12 mouse cellular contexts compared by ENCODE assay signal in genomic region chr17:47988811-47989210, GRCm38 (mm10). TPM values are rescaled to one million over a fixed set of nuclear protein-coding genes. Genes with fewer than 3 reads are reported as not detected.
DNase-seq lines count a peak whose midpoint lies in the region; ATAC-seq and TF ChIP-seq lines count a peak whose summit lies in the region.
"Had no signal": no experiment of that assay in that cellular context is flagged by ENCODE, and none has a peak within 500 bp of the region (broad histone marks: within the 10 kb centered on the region; RNA-seq: fewer than 3 reads in every experiment).

No protein-coding gene starts in this region.

- H3K36me3 ChIP-seq in heart, embryonic 15.5 days, result no peaks in the 10 kb centered on the region
- no peaks in the 10 kb centered on the region for H3K36me3 ChIP-seq in heart, adult 2 months (ENCODE audit: control insufficient read depth, insufficient read depth, low read length)
- H3K36me3 ChIP-seq in thymus, adult 2 months (ENCODE audit: control insufficient read depth, insufficient read depth, low read length), result no peaks in the 10 kb centered on the region
- H3K36me3 ChIP-seq in hindbrain, embryonic 13.5 days, result no peaks in the 10 kb centered on the region

- TF ChIP-seq POLR2A in heart, adult 2 months (IDR thresholded peaks at IDR 0.05; ENCODE audit: insufficient read depth, low read depth, low read length), result no peak
- TF ChIP-seq POLR2A in thymus, adult 2 months (IDR thresholded peaks at IDR 0.05; ENCODE audit: control insufficient read depth, extremely low read depth, insufficient read depth, low read length, poor library complexity), result no peak

- no peak; the same call in 1 of the 2 replicates for ATAC-seq in heart, embryonic 15.5 days (replicated peaks; ENCODE audit: insufficient number of reproducible peaks, insufficient read depth, low FRiP score, low read depth)
- ATAC-seq in hindbrain, embryonic 13.5 days (ENCODE audit: low FRiP score), result peak; percentile 23; the same call in 1 of the 2 replicates

- no peak overlapping the region for H3K4me2 ChIP-seq in heart, embryonic 15.5 days
- no peak overlapping the region for H3K4me2 ChIP-seq in hindbrain, embryonic 13.5 days

- DNase-seq in heart, adult 2 months, result no peak
- DNase-seq in thymus, adult 2 months, result no peak
- no peak for DNase-seq in thymus, postnatal 36 days
- DNase-seq in right cerebral cortex, postnatal 4 days, result no peak
- no peak for DNase-seq in adrenal gland, adult (ENCODE audit: inconsistent age in 2 of 2, low spot score in 1 of 2)
- no peak for DNase-seq in kidney, postnatal 36 days
- DNase-seq: cerebellum, adult 9-10 months; right cerebral cortex, postnatal 25 days had no signal

- H3K27ac ChIP-seq in heart, embryonic 15.5 days, result 0 out of 2 replicates have a peak overlapping the region, but pooled peaks have one; percentile 27
- no peak overlapping the region for H3K27ac ChIP-seq in heart, adult 2 months
- peak overlapping the region; percentile 35; the same call in 1 of the 2 replicates for H3K27ac ChIP-seq in thymus, adult 2 months (ENCODE audit: control insufficient read depth, insufficient read depth, low read length)
- H3K27ac ChIP-seq in hindbrain, embryonic 13.5 days, result no peak overlapping the region

- no peak for TF ChIP-seq EP300 in heart, adult 2 months (IDR thresholded peaks at IDR 0.05; ENCODE audit: insufficient read depth, low read depth, low read length)

- no peaks in the 10 kb centered on the region for H3K79me2 ChIP-seq in heart, adult 2 months (replicated peaks; ENCODE audit: control insufficient read depth, insufficient read depth, low read length)

- no peaks in the 10 kb centered on the region for H3K9me3 ChIP-seq in heart, embryonic 15.5 days (replicated peaks)
- H3K9me3 ChIP-seq in hindbrain, embryonic 13.5 days, result no peaks in the 10 kb centered on the region

- TF ChIP-seq CTCF in heart, adult 2 months (IDR thresholded peaks at IDR 0.05), result no peak
- no peak for TF ChIP-seq CTCF in thymus, adult 2 months (IDR thresholded peaks at IDR 0.05; ENCODE audit: borderline replicate concordance, control insufficient read depth, extremely low read depth, insufficient read depth, low read length, poor library complexity)

- WGBS in heart, embryonic 15.5 days, result 26% methylated on average over 8 of the region's 8 CpGs
- WGBS in heart, adult 2 months, result 39% methylated on average over 8 of the region's 8 CpGs
- WGBS in thymus, adult 2 months, result 73% methylated on average over 8 of the region's 8 CpGs
- 52% methylated on average over 8 of the region's 8 CpGs for WGBS in hindbrain, embryonic 13.5 days

- intact Hi-C loops in heart, adult 2 months (cut with DNase I), result no loop called here

- H3K9ac ChIP-seq in heart, embryonic 15.5 days, result no peak overlapping the region
- no peak overlapping the region for H3K9ac ChIP-seq in heart, adult 2 months (ENCODE audit: low read depth, low read length)
- no peak overlapping the region for H3K9ac ChIP-seq in hindbrain, embryonic 13.5 days

- no peaks in the 10 kb centered on the region for H3K27me3 ChIP-seq in heart, embryonic 15.5 days
- H3K27me3 ChIP-seq in heart, adult 2 months (ENCODE audit: control insufficient read depth, insufficient read depth, low read length), result no peaks in the 10 kb centered on the region
- no peaks in the 10 kb centered on the region for H3K27me3 ChIP-seq in thymus, adult 2 months (ENCODE audit: control insufficient read depth, insufficient read depth, low read length)
- H3K27me3 ChIP-seq in hindbrain, embryonic 13.5 days, result peaks cover 9% of the 10 kb centered on the region

- H3K4me1 ChIP-seq in heart, embryonic 15.5 days (replicated peaks), result peaks cover 13% of the 10 kb centered on the region
- H3K4me1 ChIP-seq in heart, adult 2 months (ENCODE audit: control insufficient read depth, insufficient read depth, low read length), result no peaks in the 10 kb centered on the region
- H3K4me1 ChIP-seq in thymus, adult 2 months (replicated peaks; ENCODE audit: control insufficient read depth, insufficient read depth, low read length), result peaks cover 30% of the 10 kb centered on the region
- H3K4me1 ChIP-seq in hindbrain, embryonic 13.5 days (replicated peaks), result peaks cover 14% of the 10 kb centered on the region

- no peak overlapping the region for H3K4me3 ChIP-seq in heart, embryonic 15.5 days
- no peak overlapping the region for H3K4me3 ChIP-seq in heart, adult 2 months
- no peak overlapping the region for H3K4me3 ChIP-seq in thymus, adult 2 months (ENCODE audit: control insufficient read depth, insufficient read depth, low read length)
- no peak overlapping the region for H3K4me3 ChIP-seq in hindbrain, embryonic 13.5 days

RNA-seq across cellular contexts. Expression of gene 1700122O11Rik, which starts 49.3 kb away (rescaled TPM):
- polyA plus RNA-seq in heart, embryonic 15.5 days (2015; fragmentation: Nextera tagmentation; extraction: Ambion mirVana), result not detected in 2 replicates
- not detected for total RNA-seq in heart, adult 2 months (2021)
- polyA plus RNA-seq in heart, adult 2 months (2012; rRNA removed), result not detected in 2 replicates
- polyA plus RNA-seq in thymus, adult 2 months (2012; rRNA removed), result not detected in 2 replicates
- polyA plus RNA-seq in hindbrain, embryonic 13.5 days (2015; fragmentation: Nextera tagmentation; extraction: Ambion mirVana), result not detected in 2 replicates
- total RNA-seq: hematopoietic stem cell, adult 5-6 weeks; left cerebral cortex, adult 8-10 months had no signal

Comparison
In these comparisons a context has a peak if more than half of its experiments do, and no peak if none do; other contexts are left out.
1. H3K27ac ChIP-seq: peak in heart, embryonic 15.5 days (single experiment) and thymus, adult 2 months (single experiment); none in heart, adult 2 months (single experiment) and hindbrain, embryonic 13.5 days (single experiment).